Mouse (Mus musculus) ZHBTc4 (cell line): ENCODE measurements around the gene Amph.
"Not testable (repeated sequence)": the region's sequence is repeated elsewhere in the genome, so short reads cannot be mapped to it uniquely, and the experiment has no call there.

Experiments used
- DNase-seq: peaks from one replicate; pipeline ENCODE4 v3.0.0-alpha.2; 2011; ENCODE audit warnings: low read depth, low spot score

Amph gene

GRCm38 (mm10) chr13:18948171-18949028, at the start of gene Amph:
Gene Amph (plus strand): TSS chr13:18948205.
- DNase-seq = peak; percentile 97

- no peak for DNase-seq
Observed at GRCm38 (mm10) chr13:18903623-18904022, 44.4 kb upstream of the Amph start.

- DNase-seq = no peak
Observed at GRCm38 (mm10) chr13:18914774-18915173, 33.2 kb upstream of the Amph start.

- DNase-seq = not testable (repeated sequence)
Observed at GRCm38 (mm10) chr13:18933191-18933590, 14.8 kb upstream of the Amph start.

- no peak for DNase-seq
Observed at GRCm38 (mm10) chr13:18947686-18948085, 319 bp upstream of the Amph start.

- no peak for DNase-seq
Observed at GRCm38 (mm10) chr13:18949029-18949350, 985 bp downstream of the Amph start.

GRCm38 (mm10) chr13:18949626-18950200, 1.7 kb downstream of the Amph start:
- no peak for DNase-seq

GRCm38 (mm10) chr13:18953575-18953974, 5.6 kb downstream of the Amph start:
- no peak for DNase-seq

GRCm38 (mm10) chr13:18956065-18956913, 8.3 kb downstream of the Amph start:
- no peak for DNase-seq

- no peak for DNase-seq
Observed at GRCm38 (mm10) chr13:18957028-18957427, 9.0 kb downstream of the Amph start.

- DNase-seq = no peak
Observed at GRCm38 (mm10) chr13:18972571-18972970, 24.6 kb downstream of the Amph start.

GRCm38 (mm10) chr13:18974351-18974750, 26.3 kb downstream of the Amph start:
- DNase-seq = no peak

GRCm38 (mm10) chr13:18987266-18987665, 39.3 kb downstream of the Amph start:
- DNase-seq = peak; percentile 12

GRCm38 (mm10) chr13:18988323-18988722, 40.3 kb downstream of the Amph start:
- no peak for DNase-seq

- peak; percentile 30 for DNase-seq
Observed at GRCm38 (mm10) chr13:18989185-18989714, 41.2 kb downstream of the Amph start.

- DNase-seq = no peak
Observed at GRCm38 (mm10) chr13:19002502-19002901, 54.5 kb downstream of the Amph start.

- no peak for DNase-seq
Observed at GRCm38 (mm10) chr13:19004406-19004805, 56.4 kb downstream of the Amph start.

- DNase-seq = no peak
Observed at GRCm38 (mm10) chr13:19008440-19008839, 60.4 kb downstream of the Amph start.

- DNase-seq = no peak
Observed at GRCm38 (mm10) chr13:19014825-19015375, 66.9 kb downstream of the Amph start.

- DNase-seq = no peak
Observed at GRCm38 (mm10) chr13:19021529-19021928, 73.5 kb downstream of the Amph start.

- no peak for DNase-seq
Observed at GRCm38 (mm10) chr13:19022310-19022709, 74.3 kb downstream of the Amph start.
